Mouse (Mus musculus): ENCODE measurements at regions not wholly inside any gene's neighbourhood (a gene's known extent, or its start where the extent isn't known, plus 50 kb on each side); places are given as distances from the start of the nearest gene placed in this dataset.

DNA sequence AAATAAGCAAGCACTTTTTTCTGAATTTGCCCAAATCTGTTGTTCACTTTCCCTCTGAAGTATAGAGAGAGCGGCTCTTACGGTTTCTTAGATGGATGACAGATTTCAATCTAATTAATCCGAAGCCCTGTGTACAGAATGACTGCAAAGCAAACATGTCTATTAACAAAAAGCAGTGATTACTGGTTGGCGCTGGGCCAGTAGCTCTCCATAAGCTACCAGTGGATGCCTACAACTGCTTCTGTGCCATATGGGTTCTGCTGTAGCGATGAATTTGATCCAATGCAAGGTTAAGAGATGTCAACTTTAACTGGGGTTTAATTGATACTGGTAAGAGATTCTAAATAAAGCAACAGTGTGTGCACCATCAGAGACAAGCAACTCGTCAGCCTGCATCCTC is 162.3 kb downstream of the Rwdd3 start:
- TF ChIP-seq NANOG (IDR thresholded peaks at IDR 0.05; ENCODE audit: borderline replicate concordance, low read length), result no peak
- TF ChIP-seq CTCF (conservative IDR thresholded peaks at IDR 0.05; ENCODE audit: low read length), result no peak

Measured in E14TG2a.4 (cell line).